Mouse (Mus musculus) spleen, postnatal 10 days (tissue): Measurements from ENCODE around the gene Syt17.
"Not testable (repeated sequence)": the region's sequence is repeated elsewhere in the genome, so short reads cannot be mapped to it uniquely, and the experiment has no call there.

Source experiments
- DNase-seq, 2 experiments: peaks; one replicate each; pipeline ENCODE4 v3.0.0; 2021 to 2022; ENCODE audit warnings: low spot score in 2 of 2

Gene Syt17

DNA sequence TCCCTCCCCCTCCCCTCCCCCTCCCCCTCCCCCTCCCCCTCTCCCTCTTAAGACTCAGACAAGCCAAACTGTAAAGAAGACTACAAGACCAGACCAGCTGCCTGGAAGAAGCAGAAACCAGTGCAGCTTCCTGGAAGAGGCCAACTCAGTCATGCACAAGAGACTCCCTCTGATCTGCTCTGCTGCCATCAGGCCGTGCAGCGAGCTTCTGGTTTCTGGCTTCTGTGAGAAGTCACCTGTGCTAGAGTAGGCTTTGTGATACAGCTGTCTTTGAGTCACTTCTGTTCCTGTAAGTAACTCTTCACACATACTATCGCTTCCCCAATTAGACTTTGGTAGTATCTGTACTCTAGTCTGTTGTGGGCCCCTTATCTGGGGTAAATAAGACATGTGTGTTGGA is 68.0 kb downstream of the Syt17 start:
- peak in 1 of 2 experiments; percentile 24 for DNase-seq

DNA sequence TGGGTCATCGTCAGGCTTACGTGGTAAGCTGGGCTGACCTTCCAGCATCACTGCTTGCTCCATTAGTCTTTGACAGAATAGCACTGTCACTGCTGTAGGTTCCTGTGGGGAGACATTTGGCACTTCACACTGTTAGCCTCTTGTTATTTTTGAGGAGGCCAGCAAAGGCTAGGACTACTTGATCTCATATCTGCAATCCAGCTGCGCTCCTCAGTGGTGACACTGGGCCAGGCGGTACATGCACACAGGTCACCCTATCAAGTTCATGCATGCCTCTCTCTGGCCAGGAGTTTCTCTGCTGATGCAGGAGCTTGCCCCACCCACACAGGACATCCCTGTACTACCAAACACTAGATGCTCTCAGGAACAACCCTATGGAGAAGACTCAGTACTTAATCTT is 71.4 kb downstream of the Syt17 start:
- DNase-seq, result no peak

DNA sequence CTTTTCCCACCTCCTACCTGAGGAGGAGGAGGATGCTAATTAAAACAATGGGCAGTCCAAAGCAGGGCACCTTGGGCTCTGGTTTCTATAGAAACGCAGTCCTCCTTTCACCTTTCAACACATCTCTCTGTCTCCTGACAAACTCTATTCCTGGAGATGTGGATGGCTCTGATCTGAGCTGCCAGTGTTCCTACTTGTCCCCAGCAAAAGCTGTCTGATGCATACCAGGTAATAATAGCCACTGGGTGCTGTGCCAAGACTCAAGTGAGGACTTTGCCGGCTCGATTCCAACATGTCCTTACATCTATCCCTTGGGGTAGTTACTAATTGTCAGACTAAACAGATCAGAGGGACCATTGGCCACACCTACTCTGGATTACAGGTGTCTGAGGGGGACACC is 72.7 kb downstream of the Syt17 start:
- no peak for DNase-seq

DNA sequence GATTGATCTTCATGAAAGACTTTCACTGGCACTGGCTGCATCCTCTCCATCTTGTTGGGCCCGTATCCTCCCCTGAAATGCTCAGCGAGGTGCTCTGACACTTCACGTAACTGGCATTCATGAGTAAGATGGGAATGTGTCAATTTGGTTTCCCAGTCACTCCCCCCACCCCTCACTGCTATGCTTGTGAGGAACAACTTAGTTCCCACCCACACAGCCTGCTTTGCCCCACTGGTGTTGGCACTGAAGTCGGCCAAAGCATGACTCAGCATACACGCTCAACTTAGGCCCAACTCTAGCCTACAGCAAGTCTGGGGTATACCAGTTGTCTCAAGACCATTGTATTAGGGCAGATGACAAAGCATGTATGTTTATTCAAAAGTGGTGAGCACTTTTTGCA is 76.7 kb downstream of the Syt17 start:
- no peak for DNase-seq

DNA sequence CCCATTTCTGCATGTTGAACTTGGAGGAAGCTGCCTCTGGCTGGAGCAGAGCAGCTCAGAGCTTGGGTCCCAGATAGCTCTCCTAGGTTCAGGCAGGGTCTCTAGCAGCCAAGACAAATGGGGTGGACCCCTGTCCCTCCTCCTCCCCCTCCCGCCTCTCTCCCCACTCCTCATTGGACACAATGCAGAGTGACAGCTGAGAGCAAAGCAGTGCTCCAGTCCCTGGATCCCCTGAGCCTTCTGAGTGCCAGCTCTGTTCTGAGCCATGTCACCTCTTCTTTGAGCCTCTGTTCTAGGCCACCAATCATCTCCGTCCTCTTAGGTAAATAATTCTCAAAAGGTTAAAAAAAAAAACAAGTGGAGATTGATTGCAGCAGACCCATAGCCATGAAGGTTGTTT is 78.3 kb downstream of the Syt17 start:
- DNase-seq, result no peak

DNA sequence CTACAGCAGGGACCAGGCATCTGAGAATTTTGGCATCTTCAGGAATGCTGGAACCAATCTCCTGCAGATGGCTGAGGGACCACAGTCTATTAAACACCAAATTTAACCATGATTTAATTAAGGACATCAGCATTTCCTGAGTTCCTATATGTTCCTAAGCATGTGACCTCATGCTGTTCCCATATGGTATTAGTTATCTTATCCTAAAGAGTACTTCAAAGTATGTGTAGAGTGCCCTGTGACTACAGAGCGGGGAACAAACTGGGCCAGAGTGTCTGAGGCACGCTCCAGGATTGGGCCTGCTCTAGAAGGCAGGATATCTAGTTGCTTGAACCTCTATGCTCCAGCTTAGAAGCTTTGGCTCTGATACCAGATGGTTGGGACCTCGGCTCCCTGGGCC is 82.1 kb downstream of the Syt17 start:
- DNase-seq, result no peak

DNA sequence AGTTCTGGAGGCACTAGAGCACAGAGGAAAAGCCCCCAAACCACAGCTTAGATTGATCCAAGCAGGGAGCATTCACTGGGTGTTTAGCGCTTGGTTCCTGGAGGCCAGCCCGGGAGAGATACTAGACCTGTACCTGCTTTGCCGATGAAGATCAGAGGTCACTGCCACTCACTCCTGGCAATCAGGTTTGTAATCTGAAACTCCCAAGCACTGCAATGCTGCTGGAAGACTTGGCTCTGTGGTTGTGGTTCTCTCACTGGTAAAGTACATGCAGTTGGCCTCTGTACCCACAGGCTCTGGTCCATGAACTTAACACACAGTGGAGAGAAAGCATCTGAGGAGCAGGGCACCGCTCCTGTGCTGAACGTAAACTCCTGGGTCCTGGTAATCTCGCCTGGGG is 82.8 kb downstream of the Syt17 start:
- no peak for DNase-seq

DNA sequence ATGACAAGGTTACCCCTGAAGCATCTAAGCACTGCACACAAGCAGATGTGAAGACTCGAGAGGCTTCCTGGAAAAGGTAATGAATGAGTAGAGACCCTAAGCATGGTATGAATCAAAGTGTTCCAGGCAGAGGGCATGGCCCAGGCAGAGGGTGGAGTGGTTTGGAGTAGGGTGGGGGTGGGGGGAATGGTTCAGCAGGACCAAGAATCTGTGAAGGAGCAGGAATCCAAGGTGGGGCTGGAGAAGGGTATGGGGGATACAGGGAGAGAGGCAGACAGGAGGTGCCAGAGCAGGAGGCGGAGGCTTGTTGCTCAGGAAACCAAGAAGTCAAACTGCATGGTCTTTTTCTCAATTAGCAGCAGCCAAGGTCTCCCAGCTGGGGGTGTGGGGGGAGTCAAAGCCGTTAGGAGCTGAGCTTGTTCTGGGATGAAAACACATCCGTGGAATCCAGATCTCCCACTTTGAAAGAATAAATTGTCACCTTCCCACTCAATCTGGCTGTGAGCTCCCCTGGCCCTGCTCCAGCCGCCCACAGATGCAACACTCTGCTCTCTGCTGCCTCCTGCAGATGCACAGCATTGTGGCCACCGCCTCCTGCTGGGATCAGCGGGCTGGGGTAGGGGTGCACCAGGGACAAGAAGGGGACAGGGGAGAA is 83.5 kb downstream of the Syt17 start:
- DNase-seq, result no peak

DNA sequence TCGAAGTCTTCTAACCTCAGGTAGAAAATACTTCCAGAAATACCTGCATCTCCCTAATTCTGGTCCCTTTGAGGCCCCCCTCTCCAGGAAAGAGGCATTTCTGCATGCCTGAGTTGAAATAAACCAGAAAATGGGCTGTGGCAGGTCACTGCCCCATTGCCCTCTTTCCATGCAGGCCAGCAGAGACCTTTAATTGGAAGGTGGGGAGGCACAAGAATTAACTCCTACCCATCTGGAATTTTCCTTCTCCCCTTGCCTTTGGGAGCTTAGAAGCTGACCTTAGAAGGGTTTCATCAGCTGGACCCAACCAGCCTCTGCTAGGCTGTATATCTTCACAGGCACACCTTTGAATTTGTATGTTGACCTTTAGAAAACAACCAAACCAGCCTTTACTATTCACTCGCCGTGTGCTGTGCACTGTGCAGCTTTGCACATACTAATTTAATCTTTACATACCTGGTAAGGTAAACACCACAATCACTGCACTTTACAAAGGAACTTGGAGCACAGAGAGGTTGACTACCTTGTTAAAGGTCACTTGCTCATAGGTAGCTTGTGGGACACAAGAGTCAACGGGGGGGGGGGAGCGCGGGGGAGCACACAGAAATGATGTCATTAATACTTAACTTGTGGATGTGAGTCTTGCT is 84.3 kb downstream of the Syt17 start:
- DNase-seq, result no peak

DNA sequence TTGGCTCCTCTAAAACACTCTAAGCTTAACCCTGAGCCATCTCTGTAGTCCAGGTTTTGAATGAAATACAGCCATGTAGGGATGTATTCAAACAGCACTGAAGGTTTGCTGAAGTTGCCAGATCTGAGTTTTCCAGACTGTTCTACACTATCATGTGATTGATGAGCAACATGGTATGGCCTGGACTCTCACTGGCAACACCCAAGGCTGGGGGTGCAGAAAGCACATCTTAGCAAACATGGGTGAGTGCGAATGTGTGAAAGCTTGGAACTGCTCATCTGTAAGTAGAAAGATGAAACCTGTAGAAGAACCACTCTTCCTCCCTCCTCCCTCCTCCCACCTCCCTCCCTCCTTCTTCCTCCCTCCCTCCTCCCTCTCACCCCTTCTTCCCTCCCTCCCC is 85.1 kb downstream of the Syt17 start:
- no peak for DNase-seq

DNA sequence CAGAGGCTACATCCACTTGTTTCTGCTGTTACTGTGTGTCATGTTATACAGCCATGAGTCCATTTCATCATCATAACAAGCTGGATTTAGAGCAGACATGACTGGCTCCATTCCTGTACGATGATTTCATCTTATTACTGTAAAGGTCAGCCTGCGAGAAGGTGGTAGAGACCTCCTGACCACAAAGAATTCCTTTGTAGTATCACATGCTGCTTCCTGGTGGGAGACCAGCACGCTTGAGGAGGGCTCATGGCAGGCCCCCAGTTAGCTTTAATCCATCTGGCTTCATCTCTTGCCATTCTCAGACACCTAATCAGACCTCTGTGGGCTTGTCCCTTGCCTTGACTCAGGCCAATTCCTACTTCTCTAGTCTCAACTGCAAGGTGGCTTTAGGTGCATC is 85.8 kb downstream of the Syt17 start:
- DNase-seq, result no peak

DNA sequence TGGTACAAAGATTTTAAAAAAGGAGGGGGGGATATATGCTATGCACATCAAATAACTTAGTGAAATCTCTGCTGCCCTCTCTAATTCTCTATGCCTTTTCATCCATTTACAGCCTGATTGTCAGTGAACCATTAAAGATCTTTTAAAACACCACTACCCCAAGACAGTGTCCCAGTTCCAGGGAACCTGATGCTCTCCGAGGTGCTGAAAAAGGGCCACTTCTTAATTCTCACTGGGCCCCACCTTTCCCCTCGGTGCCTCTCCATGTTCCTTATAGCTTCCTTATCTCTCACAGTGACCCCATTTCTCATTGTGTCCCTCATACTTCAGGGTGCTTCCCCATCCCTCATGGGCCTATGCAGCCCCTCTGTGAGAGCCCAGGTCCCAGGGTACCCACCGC is 89.0 kb downstream of the Syt17 start:
- no peak for DNase-seq

DNA sequence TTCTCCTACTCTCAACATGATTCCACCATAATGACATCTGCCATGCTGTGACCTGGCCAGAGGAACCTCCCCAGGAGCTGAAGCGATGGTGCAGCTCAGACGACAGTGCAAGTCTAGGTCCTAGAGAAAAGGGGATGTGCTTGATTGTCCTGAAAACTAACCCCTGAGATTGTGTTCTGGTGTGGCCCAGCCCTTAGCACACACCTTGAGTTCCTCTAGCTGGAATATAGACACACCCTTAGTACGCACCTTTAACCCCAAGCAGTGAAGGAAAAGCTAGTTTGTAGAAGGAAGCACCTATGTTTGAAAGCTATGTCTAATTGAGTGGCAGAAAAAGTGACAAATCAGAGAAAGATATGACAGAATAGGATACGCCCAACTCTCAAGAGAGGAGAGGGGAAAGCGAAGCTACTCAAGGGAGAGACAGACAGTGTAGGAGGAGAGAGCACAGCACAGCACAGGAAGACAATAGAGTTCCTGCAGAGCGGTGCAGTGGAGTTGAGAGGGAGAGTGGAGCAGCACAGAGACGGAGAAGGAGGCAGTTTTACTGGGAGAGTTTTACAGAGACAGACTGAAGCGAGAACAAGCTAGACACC is 91.5 kb downstream of the Syt17 start:
- not testable (repeated sequence) for DNase-seq

DNA sequence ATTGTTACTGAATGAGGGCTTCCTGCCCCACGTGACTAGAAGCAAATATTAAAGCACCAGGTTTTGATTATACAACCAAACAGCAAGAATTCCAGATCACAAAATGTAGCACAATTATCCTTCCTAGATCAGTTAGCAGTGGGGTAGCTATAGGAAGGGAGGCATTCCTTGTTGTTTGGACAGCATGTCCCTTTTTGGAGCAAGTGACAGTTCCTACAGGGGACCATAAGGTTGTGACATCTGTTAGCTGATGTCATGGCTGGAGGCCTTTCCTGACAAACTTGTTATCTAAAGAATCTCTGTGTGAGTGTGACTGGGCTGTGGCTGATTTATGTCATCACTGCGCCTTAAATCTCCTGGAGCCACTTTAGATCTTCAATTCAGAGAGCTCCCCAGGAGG is 97.2 kb downstream of the Syt17 start:
- DNase-seq, result no peak

DNA sequence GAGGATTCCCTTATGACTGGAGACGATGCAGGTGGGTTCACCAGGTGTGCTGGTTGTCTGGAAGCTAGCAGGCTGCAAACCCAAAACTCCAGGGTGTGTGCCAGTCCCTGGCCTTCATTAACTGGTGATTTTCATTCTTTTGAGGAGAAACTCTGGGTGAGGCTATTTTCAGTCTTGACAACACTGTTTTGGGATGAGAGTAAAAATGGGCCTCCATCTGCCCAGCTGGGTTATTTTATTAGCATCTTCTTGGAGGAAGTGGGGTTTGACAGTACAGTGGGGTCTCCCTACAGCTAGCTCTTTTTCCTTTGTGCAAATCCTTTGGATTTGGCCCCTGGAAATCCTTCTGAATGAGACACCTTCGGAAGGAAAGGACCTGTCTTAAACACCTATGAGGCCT is 101.1 kb downstream of the Syt17 start:
- no peak for DNase-seq

DNA sequence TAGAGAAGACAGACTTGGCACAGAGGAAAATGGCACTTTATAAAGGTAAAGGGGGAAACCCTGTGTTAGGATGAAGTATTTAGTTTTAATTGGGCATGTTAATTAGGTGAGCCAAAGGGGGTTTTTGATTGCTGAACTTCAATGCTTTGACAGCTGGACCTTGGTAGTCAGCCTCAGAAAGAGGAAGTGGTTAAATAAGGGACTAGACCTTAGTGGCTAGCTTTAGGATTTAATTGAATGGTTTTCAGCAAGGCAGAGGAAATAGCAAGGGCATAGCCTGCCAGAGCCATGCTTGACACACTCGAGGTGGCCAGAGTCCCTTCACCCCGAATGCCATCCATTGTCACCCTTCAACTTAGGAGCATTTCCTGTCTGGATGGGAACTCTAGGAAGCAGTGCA is 101.6 kb downstream of the Syt17 start:
- no peak for DNase-seq

DNA sequence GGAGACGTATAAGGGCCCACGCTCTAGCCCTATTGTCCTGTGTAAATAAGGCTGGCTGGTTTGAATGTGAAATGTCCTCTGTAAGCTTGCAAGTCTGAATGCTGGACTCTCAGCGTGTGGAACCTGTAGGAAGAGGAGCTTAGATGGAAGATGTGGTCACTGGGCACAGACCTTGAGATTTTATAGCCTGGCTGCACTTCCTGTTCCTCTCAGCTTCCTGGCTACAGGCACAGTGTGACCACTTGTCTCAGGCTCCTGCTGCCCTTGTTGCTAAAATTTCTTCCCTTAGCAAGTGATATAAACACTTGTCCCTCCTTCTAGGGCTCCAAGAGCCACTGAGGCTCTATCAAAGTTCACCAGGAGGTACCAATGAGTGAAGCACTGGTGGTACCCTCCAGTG is 102.6 kb downstream of the Syt17 start:
- DNase-seq, result no peak

DNA sequence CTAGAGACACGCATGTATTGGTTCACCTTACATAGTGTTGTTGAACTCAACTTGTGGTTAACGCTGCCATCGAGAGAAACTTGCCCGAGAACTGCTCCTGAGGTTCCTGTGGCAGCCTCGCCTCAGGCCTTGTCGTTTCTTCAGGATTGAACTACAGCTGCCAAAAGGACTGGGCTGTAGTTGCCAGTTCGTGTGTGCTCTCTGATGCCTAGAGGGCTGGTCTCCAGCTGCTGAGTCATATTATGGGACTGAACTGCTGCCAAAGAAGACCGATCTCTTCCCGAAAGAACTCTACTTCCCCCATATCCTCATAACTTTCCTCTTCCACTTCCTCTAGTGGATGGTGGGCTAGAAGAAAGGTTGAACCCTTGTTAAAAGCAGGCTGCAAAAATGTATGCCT is 103.3 kb downstream of the Syt17 start:
- DNase-seq, result no peak
